Mouse (Mus musculus) neural tube, embryonic 14.5 days (tissue): ENCODE results near the gene Gp9. TPM values are rescaled to one million over a fixed set of nuclear protein-coding genes. Genes with fewer than 3 reads are reported as not detected.

Experiments used
- ATAC-seq: fragments of 200-750 bp; cut with Nextera tagmentation; 2 replicates; pipeline ENCODE4 v1.8.0; 2017; ENCODE audit warnings: low read depth, mild to moderate bottlenecking, moderate TSS enrichment, moderate library complexity
- H3K27ac ChIP-seq: fragments of 300-500 bp; sonication (generic); 2 replicates; pipeline ENCODE4 v1.5.1; 2014; ENCODE audit warnings: low read depth, mild to moderate bottlenecking, control low read depth, low read length, moderate library complexity, mixed read lengths
- H3K27me3 ChIP-seq: fragments of 300-500 bp; sonication (generic); 2 replicates; pipeline ENCODE4 v1.6.1; 2014; ENCODE audit warnings: low read length; ENCODE audit not compliant: control insufficient read depth, insufficient read depth
- H3K36me3 ChIP-seq: fragments of 300-500 bp; sonication (generic); 2 replicates; pipeline ENCODE4 v1.6.1; 2014; ENCODE audit warnings: low read length, mixed read lengths; ENCODE audit not compliant: control insufficient read depth, insufficient read depth
- H3K4me1 ChIP-seq: fragments of 300-500 bp; sonication (generic); 2 replicates; pipeline ENCODE4 v1.6.1; 2014; ENCODE audit warnings: low read length; ENCODE audit not compliant: control insufficient read depth, insufficient read depth
- H3K4me2 ChIP-seq: fragments of 300-500 bp; sonication (generic); 2 replicates; pipeline ENCODE4 v1.6.1; 2014; ENCODE audit warnings: mild to moderate bottlenecking, low read depth, low read length, control low read depth
- H3K4me3 ChIP-seq: fragments of 300-500 bp; sonication (generic); 2 replicates; pipeline ENCODE4 v1.5.1; 2014; ENCODE audit warnings: low read depth, low read length, control low read depth, mixed read lengths
- H3K9ac ChIP-seq: fragments of 300-500 bp; sonication (generic); replicated peaks from 2 replicates; pipeline ENCODE4 v1.6.1; 2014; ENCODE audit warnings: low read depth, mild to moderate bottlenecking, control low read depth, low read length, mixed read lengths
- H3K9me3 ChIP-seq: fragments of 300-500 bp; sonication (generic); 2 replicates; pipeline ENCODE4 v1.6.1; 2016; ENCODE audit warnings: low read length; ENCODE audit not compliant: control insufficient read depth
- WGBS: fragments of 180-500 bp; shearing (Covaris S2); extraction: QIAGEN DNeasy Blood & Tissue Kit; methylation state at CpG from one replicate; pipeline ENCODE4 v1.1.7; 2014; 5-methylcytosine and 5-hydroxymethylcytosine counted together
- polyA plus RNA-seq: library from polyadenylated mRNA; unstranded; fragments of >200 nt; fragmentation: Nextera tagmentation; extraction: Ambion mirVana; gene quantifications from 2 replicates; pipeline ENCODE4 v1.2.1, GENCODE M21; 2014

The Gp9 gene
- polyA plus RNA-seq, 1 experiment from 2014 or later = 0.32 TPM

- Histone ChIP-seq H3K9ac (no peak overlapping the region), H3K4me1 (no peaks in the 10 kb centered on the region), H3K4me3 (no peak overlapping the region), H3K27me3 (no peaks in the 10 kb centered on the region), H3K36me3 (no peaks in the 10 kb centered on the region), H3K27ac (no peak overlapping the region), H3K4me2 (no peak overlapping the region), H3K9me3 (no peaks in the 10 kb centered on the region)
- no peak for ATAC-seq
- 78% methylated on average over 11 of the region's 11 CpGs for WGBS
These were observed 662 bp downstream of the Gp9 start for GRCm38 (mm10) chr6:87778294-87779173.

- Histone ChIP-seq H3K9ac (no peak overlapping the region), H3K27me3 (no peaks in the 10 kb centered on the region), H3K4me2 (no peak overlapping the region), H3K4me3 (no peak overlapping the region), H3K4me1 (no peaks in the 10 kb centered on the region), H3K36me3 (no peaks in the 10 kb centered on the region), H3K27ac (no peak overlapping the region), H3K9me3 (no peaks in the 10 kb centered on the region)
- ATAC-seq = no peak
- WGBS = 81% methylated on average over 11 of the region's 11 CpGs
These were observed 1.6 kb downstream of the Gp9 start for GRCm38 (mm10) chr6:87779174-87780165.

GRCm38 (mm10) chr6:87780546-87781301 lies 2.9 kb downstream of the Gp9 start:
- Histone ChIP-seq H3K4me3 (no peak overlapping the region), H3K27me3 (no peaks in the 10 kb centered on the region), H3K9ac (no peak overlapping the region), H3K9me3 (no peaks in the 10 kb centered on the region), H3K4me1 (no peaks in the 10 kb centered on the region), H3K4me2 (no peak overlapping the region), H3K36me3 (no peaks in the 10 kb centered on the region), H3K27ac (no peak overlapping the region)
- 83% methylated on average over 10 of the region's 10 CpGs for WGBS
- no peak for ATAC-seq

GRCm38 (mm10) chr6:87784033-87784432 lies 6.2 kb downstream of the Gp9 start:
- no peak overlapping the region for H3K4me2 ChIP-seq
- ATAC-seq = no peak

GRCm38 (mm10) chr6:87786621-87787020 lies 8.7 kb downstream of the Gp9 start:
- no peak overlapping the region for H3K9ac ChIP-seq
- 0 out of 2 replicates have a peak, but pooled peaks cover 3% of the 10 kb centered on the region for H3K36me3 ChIP-seq
- H3K4me2 ChIP-seq = no peak overlapping the region
- 82% methylated on average over 5 of the region's 5 CpGs for WGBS
- no peaks in the 10 kb centered on the region for H3K9me3 ChIP-seq
- H3K27ac ChIP-seq = no peak overlapping the region
- H3K4me3 ChIP-seq = no peak overlapping the region
- peaks cover 3% of the 10 kb centered on the region; the same call in 1 of the 2 replicates for H3K4me1 ChIP-seq
- no peak for ATAC-seq
- no peaks in the 10 kb centered on the region for H3K27me3 ChIP-seq

More at GRCm38 (mm10) chr6:87784033-87784432, 6.2 kb downstream of the Gp9 start:
- Histone ChIP-seq H3K36me3 (no peaks in the 10 kb centered on the region), H3K27me3 (no peaks in the 10 kb centered on the region), H3K27ac (no peak overlapping the region), H3K9me3 (no peaks in the 10 kb centered on the region), H3K9ac (no peak overlapping the region), H3K4me1 (no peaks in the 10 kb centered on the region), H3K4me3 (no peak overlapping the region)
- WGBS = 79% methylated on average over 8 of the region's 8 CpGs

- no peak overlapping the region for H3K9ac ChIP-seq
- no peak overlapping the region for H3K4me2 ChIP-seq
- H3K4me3 ChIP-seq = no peak overlapping the region
- no peak for ATAC-seq
- H3K36me3 ChIP-seq = peaks cover 9% of the 10 kb centered on the region; the same call in 1 of the 2 replicates
- H3K27me3 ChIP-seq = no peaks in the 10 kb centered on the region
- H3K27ac ChIP-seq = no peak overlapping the region
- no peaks in the 10 kb centered on the region for H3K9me3 ChIP-seq
- H3K4me1 ChIP-seq = peaks cover 3% of the 10 kb centered on the region; the same call in 1 of the 2 replicates
- WGBS = 86% methylated on average over 6 of the region's 6 CpGs
These were observed 9.4 kb downstream of the Gp9 start for GRCm38 (mm10) chr6:87787108-87787890.

GRCm38 (mm10) chr6:87788266-87788895 lies 10.5 kb downstream of the Gp9 start:
- no peak overlapping the region for H3K4me3 ChIP-seq
- H3K27ac ChIP-seq = no peak overlapping the region
- no peak overlapping the region for H3K9ac ChIP-seq
- no peak overlapping the region for H3K4me2 ChIP-seq
- WGBS = 94% methylated on average over 9 of the region's 9 CpGs
- no peaks in the 10 kb centered on the region for H3K27me3 ChIP-seq
- H3K4me1 ChIP-seq = peaks cover 3% of the 10 kb centered on the region; the same call in 1 of the 2 replicates
- ATAC-seq = no peak
- peaks cover 9% of the 10 kb centered on the region; the same call in 1 of the 2 replicates for H3K36me3 ChIP-seq
- H3K9me3 ChIP-seq = no peaks in the 10 kb centered on the region
